Mouse (Mus musculus): ENCODE measurements around the gene Selenoo.

Selenoo gene

GRCm38 (mm10) chr15:89088607-89089247, at the start of gene Selenoo:
Selenoo (plus strand) TSS chr15:89089084.
- peak; percentile 86 to 92 for DNase-seq (ENCODE audit: low spot score in 2 of 2)

DNA sequence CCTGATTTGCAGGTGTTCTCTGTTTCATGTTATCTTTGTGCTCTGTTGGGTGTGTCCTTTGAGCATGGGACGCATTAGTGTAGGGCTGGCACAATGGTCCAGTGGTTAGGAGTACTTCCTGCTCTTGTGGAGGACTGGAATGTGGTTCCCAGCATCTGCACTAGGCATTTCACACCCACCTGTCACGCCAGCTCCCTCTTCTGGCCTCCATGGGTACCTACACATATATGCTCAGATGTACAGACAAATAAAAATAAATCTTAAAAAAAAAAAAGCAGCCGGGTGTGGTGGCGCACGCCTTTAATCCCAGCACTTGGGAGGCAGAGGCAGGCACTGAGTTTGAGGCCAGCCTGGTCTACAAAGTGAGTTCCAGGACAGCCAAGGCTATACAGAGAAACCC, 44.5 kb upstream of the Selenoo start:
- no peak for DNase-seq (ENCODE audit: low spot score in 2 of 2)

GRCm38 (mm10) chr15:89046356-89046755, 42.5 kb upstream of the Selenoo start:
- DNase-seq (ENCODE audit: low spot score in 2 of 2) = no peak

- no peak for DNase-seq (ENCODE audit: low spot score in 2 of 2)
Measured at GRCm38 (mm10) chr15:89054666-89055065, 34.2 kb upstream of the Selenoo start.

DNA sequence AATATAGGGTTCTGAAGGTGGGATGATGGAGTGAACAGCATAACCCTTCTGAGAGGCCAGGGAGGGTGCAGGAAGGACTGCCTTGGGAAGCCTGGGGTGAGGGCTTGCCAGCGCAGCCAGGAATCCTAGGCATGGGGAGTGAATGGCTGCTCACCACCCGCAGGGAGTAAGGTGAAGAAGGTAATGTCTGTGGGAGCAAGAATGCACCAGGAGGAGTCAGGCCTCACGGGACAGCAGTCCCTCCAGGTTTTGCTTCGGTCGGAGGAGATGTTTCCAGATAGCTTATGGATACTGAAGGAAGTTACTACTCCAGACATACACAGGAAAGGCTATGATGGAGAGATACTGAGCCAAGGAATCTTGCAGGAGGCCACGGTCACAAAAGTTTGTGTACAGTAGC, 30.1 kb upstream of the Selenoo start:
- DNase-seq (ENCODE audit: low spot score in 2 of 2) = no peak

- no peak for DNase-seq (ENCODE audit: low spot score in 2 of 2)
Measured at GRCm38 (mm10) chr15:89059161-89059931, 29.5 kb upstream of the Selenoo start, which contains the start of gene Panx2. Panx2 (plus strand) TSS chr15:89059734.

- no peak for DNase-seq (ENCODE audit: low spot score in 2 of 2)
Measured at GRCm38 (mm10) chr15:89060032-89060681, 28.7 kb upstream of the Selenoo start.

DNA sequence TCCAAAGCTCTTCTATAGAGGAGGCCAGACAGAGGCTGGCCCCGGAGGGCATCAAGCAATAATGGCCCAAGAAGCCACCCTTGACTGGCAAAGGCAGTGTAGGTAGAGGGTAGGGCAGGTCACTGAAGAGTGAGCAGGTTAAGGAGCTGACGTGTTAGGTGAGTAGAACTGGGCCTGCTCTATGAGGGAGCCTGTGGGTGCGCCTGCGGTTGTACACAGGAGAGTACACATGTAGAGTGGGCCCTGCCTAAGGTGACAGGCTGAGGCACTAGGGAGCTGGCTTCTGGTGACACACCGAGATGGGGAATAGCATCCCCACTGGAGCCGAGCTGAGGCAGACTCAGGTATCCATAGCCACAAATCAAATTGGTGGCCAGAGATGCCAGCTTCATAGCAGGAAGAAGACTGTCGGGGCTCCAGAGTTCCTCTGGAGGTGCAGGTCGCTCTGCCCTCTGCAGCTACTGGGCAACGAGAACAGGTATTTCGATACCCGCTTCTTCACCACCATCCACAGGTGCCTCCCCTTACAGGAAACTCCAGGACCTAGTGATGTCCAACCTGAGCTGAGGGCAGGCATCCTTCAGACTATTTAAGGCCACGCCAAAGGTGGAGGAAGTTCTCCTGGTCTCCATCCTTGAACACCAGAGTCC, 27.9 kb upstream of the Selenoo start:
- no peak for DNase-seq (ENCODE audit: low spot score in 2 of 2)

GRCm38 (mm10) chr15:89061761-89062517, 26.9 kb upstream of the Selenoo start:
- DNase-seq (ENCODE audit: low spot score in 2 of 2) = no peak

DNA sequence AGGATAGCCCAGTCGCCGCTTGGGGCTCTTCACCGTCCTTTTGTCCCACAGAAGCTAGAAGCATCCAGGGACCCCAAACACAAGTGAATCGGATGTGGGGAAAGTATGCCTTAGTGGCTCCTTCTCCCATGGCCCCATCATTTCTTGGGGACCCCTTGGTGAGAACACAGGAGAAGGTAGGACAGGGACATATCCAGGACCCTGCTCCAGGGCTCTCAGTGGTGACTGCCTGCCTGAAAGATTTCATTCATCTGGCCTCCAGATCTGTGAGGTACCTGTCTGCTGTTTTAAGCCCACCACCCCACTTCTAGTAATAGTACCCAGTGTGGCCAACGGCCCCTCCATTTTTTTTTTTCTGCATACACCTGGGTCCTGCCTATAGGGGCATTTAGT, 26.4 kb upstream of the Selenoo start:
- DNase-seq (ENCODE audit: low spot score in 2 of 2) = no peak

- DNase-seq (ENCODE audit: low spot score in 2 of 2) = no peak
Measured at GRCm38 (mm10) chr15:89063001-89063400, 25.9 kb upstream of the Selenoo start.

DNA sequence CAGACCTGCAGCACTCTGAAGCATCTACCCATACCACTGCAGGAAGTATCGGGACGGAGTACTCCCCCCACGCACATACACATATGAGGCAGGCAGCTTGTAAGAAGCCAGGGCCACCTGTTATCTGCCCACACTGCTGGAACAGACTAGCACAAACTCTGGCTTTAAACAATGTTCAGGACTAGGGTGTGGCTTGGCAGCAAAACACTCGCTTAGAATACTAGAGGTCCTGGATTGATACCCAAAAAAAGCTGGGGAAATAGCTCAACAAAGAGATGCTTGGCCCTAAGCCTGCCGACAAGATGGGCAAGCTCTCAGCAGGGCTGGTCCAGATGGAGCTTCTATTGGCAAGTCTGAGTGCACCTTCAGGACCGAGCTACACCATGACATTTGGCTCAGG, 25.3 kb upstream of the Selenoo start:
- DNase-seq (ENCODE audit: low spot score in 2 of 2) = no peak

GRCm38 (mm10) chr15:89064891-89065290, 24.0 kb upstream of the Selenoo start:
- no peak for DNase-seq (ENCODE audit: low spot score in 2 of 2)

DNA sequence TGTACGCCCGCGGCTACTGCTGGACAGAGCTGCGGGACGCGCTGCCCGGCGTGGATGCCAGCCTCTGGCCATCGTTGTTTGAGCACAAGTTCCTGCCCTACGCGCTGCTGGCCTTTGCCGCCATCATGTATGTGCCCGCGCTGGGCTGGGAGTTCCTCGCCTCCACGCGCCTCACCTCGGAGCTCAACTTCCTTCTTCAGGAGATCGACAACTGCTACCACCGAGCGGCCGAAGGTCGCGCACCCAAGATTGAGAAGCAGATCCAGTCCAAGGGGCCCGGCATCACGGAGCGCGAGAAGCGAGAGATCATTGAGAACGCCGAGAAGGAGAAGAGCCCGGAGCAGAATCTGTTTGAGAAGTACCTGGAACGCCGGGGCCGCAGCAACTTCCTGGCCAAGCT, 21.3 kb upstream of the Selenoo start:
- DNase-seq (ENCODE audit: low spot score in 2 of 2) = no peak

DNA sequence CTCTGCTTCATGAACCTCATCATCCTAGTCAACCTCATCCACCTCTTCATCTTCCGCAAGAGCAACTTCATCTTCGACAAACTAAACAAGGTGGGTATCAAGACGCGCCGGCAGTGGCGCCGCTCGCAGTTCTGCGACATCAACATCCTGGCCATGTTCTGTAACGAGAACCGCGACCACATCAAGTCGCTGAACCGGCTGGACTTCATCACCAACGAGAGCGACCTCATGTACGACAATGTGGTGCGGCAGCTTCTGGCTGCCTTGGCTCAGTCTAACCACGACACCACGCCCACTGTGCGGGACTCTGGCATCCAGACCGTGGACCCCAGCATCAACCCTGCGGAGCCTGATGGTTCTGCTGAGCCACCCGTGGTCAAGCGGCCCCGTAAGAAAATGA, 20.7 kb upstream of the Selenoo start:
- DNase-seq (ENCODE audit: low spot score in 2 of 2) = no peak

GRCm38 (mm10) chr15:89069336-89069840, 19.5 kb upstream of the Selenoo start:
- no peak for DNase-seq (ENCODE audit: low spot score in 2 of 2)

DNA sequence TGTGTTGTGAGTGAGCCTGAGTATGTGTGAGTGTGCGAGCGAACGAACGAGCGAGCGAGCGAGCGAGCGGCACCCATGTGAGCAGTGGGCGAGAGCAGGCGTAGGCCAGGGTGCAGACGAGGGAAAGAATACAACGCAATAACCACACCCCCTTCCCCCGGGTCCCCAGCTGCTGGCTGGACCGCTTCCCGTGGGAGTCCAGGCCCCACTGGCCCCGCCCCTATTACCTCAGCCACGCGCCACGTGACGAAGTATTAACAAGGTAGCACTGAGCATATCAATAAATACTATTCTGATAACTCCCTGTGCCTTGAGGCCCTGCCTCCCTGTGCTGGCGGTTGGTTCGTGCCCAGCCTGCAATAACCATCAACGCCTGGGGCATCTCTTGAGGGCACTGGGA, 18.3 kb upstream of the Selenoo start:
- DNase-seq (ENCODE audit: low spot score in 2 of 2) = no peak

GRCm38 (mm10) chr15:89073993-89074603, 14.8 kb upstream of the Selenoo start:
- DNase-seq (ENCODE audit: low spot score in 2 of 2) = no peak

GRCm38 (mm10) chr15:89074613-89075477, 14.0 kb upstream of the Selenoo start, which contains the start of gene Trabd:
Trabd (plus strand) TSS chr15:89075124.
- no peak for DNase-seq (ENCODE audit: low spot score in 2 of 2)
